Mouse (Mus musculus): ENCODE results near the gene Sinhcaf.
A peak's percentile ranks its signal among the peaks of the same experiment; 100 is the strongest.
"Not testable (repeated sequence)": the region's sequence is repeated elsewhere in the genome, so short reads cannot be mapped to it uniquely, and the experiment has no call there.

Gene Sinhcaf

GRCm38 (mm10) chr6:148946409-148946742 lies at the start of gene Sinhcaf:
Gene Sinhcaf, minus strand, starts transcription at chr6:148946467.
- DNase-seq (ENCODE audit: low read depth, low spot score) = peak; percentile 85

- DNase-seq (ENCODE audit: low read depth, low spot score) = no peak
Measured at GRCm38 (mm10) chr6:148994327-148994999, 48.2 kb upstream of the Sinhcaf start.

- DNase-seq (ENCODE audit: low read depth, low spot score) = peak; percentile 22
Measured at GRCm38 (mm10) chr6:148993117-148994077, 47.1 kb upstream of the Sinhcaf start.

GRCm38 (mm10) chr6:148992373-148993116 lies 46.3 kb upstream of the Sinhcaf start:
- DNase-seq (ENCODE audit: low read depth, low spot score) = no peak

- no peak for DNase-seq (ENCODE audit: low read depth, low spot score)
Measured at GRCm38 (mm10) chr6:148991660-148992372, 45.5 kb upstream of the Sinhcaf start.

GRCm38 (mm10) chr6:148989792-148990491 lies 43.7 kb upstream of the Sinhcaf start:
- DNase-seq (ENCODE audit: low read depth, low spot score) = not testable (repeated sequence)

- DNase-seq (ENCODE audit: low read depth, low spot score) = no peak
Measured at GRCm38 (mm10) chr6:148986003-148986402, 39.7 kb upstream of the Sinhcaf start.

- no peak for DNase-seq (ENCODE audit: low read depth, low spot score)
Measured at GRCm38 (mm10) chr6:148980495-148980894, 34.2 kb upstream of the Sinhcaf start.

GRCm38 (mm10) chr6:148975096-148975495 lies 28.8 kb upstream of the Sinhcaf start:
- DNase-seq (ENCODE audit: low read depth, low spot score) = no peak

GRCm38 (mm10) chr6:148972891-148973290 lies 26.6 kb upstream of the Sinhcaf start:
- DNase-seq (ENCODE audit: low read depth, low spot score) = no peak

- DNase-seq (ENCODE audit: low read depth, low spot score) = no peak
Measured at GRCm38 (mm10) chr6:148972059-148972848, 26.0 kb upstream of the Sinhcaf start.

GRCm38 (mm10) chr6:148971385-148971940 lies 25.2 kb upstream of the Sinhcaf start:
- no peak for DNase-seq (ENCODE audit: low read depth, low spot score)

GRCm38 (mm10) chr6:148961285-148961684 lies 15.0 kb upstream of the Sinhcaf start:
- DNase-seq (ENCODE audit: low read depth, low spot score) = no peak

GRCm38 (mm10) chr6:148959540-148960238 lies 13.4 kb upstream of the Sinhcaf start:
- no peak for DNase-seq (ENCODE audit: low read depth, low spot score)

GRCm38 (mm10) chr6:148958712-148959111 lies 12.4 kb upstream of the Sinhcaf start:
- no peak for DNase-seq (ENCODE audit: low read depth, low spot score)

GRCm38 (mm10) chr6:148957046-148957445 lies 10.8 kb upstream of the Sinhcaf start:
- DNase-seq (ENCODE audit: low read depth, low spot score) = no peak

- no peak for DNase-seq (ENCODE audit: low read depth, low spot score)
Measured at GRCm38 (mm10) chr6:148955641-148956420, 9.6 kb upstream of the Sinhcaf start.

- DNase-seq (ENCODE audit: low read depth, low spot score) = no peak
Measured at GRCm38 (mm10) chr6:148946881-148947405, 676 bp upstream of the Sinhcaf start.
